Mouse (Mus musculus) cerebellum, postnatal 25 days (tissue): ENCODE data around the gene Frmd5.
A peak's percentile ranks its signal among the peaks of the same experiment; 100 is the strongest.
"Not testable (repeated sequence)": the region's sequence is repeated elsewhere in the genome, so short reads cannot be mapped to it uniquely, and the experiment has no call there.

Source experiments
- DNase-seq, 2 experiments: peaks; one replicate each; pipeline ENCODE4 v3.0.0; 2021; ENCODE audit warnings: mixed read lengths in 2 of 2

The Frmd5 gene

GRCm38 (mm10) chr2:121570049-121570448 is 236.8 kb downstream of the Frmd5 start:
- DNase-seq, result no peak

- no peak for DNase-seq
Measured at GRCm38 (mm10) chr2:121565911-121566310, 241.0 kb downstream of the Frmd5 start.

DNA sequence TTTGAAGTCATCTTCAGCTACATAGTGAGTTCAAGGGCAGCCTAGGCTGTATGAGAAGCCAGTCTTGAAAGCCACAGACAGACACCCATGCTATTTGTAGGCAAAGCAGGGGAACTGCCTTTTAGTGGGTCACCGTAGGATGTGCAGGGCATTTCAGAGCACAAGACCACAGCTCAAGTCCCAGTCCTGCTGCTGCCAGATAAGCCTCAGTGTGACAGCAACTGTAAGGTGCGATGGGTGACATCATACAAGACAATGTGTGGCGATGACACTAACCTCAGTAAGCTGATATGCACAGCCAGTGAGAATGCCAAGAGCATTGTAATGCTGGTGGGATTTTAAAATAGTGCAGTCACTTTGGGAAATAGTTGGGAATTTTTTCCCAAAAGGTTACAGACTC is 243.8 kb downstream of the Frmd5 start:
- DNase-seq, result no peak

- DNase-seq, result peak in 1 of 2 experiments; percentile 24
Measured at GRCm38 (mm10) chr2:121551271-121551670, 255.6 kb downstream of the Frmd5 start.

- no peak for DNase-seq
Measured at GRCm38 (mm10) chr2:121549630-121550029, 257.3 kb downstream of the Frmd5 start.

DNA sequence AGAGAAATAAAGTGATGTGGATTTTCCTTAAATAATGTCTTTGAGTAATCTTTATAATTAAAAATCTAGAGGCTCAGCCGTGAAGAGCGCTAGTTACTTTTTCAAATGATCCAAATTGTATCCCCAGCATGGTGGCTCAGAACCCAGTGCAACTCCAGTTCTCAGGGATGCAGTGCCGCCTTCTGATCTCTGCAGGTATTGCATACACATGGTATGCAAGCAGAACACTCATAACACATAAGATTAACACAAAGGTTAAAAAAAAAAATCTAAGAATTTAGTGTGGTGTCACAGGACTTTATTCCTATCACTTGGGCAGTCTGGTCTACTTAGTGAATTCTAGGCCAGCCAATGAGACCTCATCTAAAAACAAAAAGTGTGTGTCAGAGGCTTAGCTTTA is 262.1 kb downstream of the Frmd5 start:
- DNase-seq, result no peak

DNA sequence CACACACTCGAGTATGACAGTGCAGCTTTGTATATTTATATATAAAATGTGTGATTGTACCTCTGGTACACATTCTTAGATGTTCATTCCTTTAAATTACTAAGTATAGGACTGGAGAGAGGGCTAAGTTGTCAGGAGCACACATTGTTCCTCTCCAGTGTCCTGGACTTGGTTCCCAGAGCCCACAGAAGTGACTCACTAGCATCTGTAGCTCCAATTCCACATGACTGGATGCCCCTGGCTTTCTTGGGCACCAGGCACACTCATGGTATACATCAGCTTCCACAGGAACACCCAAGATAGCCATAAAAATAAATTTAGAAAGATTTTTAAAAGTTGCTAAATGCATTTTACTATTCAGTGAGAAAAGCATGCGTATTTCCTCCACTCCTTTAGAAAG is 281.8 kb downstream of the Frmd5 start:
- no peak for DNase-seq

- not testable (repeated sequence) for DNase-seq
Measured at GRCm38 (mm10) chr2:121522830-121523229, 284.1 kb downstream of the Frmd5 start.

DNA sequence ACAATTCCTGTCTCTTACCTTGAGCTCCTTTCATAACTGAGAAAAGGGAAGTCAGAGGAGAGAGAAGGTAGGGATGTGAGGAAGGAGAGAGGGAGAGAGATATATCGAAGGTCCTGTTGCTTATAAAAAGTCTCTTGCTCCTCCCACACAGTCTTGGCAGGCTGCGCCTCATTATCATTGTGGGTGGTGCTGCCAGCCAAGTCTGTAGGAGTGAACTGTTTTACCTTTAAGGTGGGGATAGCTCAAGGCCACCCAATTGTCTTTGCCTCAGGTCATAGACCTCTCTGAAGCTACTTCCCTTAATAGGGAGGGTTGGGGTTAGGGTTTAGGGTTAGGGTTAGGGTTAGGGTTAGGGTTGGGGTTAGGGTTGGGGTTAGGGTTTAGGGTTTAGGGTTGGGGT is 284.9 kb downstream of the Frmd5 start:
- no peak for DNase-seq

DNA sequence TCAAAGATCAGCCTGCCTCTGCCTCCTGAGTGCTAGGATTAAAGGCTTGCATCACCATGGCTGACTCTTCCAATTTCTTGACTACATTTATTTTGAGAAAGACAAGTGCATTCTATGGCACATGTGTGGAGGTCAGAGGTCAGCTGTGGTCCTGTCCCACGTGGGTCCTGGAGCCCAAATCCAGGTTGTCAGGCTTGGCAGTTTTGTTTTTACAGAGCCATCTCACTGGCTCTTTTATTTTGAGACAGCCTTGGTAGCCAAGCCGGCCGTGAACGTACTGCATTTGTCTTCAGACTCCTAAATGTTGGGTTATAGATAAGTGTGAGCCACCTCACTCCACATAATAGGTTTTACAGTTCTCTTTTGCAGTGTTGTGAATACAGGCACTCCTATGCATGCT is 288.2 kb downstream of the Frmd5 start:
- DNase-seq, result not testable (repeated sequence)

- no peak for DNase-seq
Measured at GRCm38 (mm10) chr2:121518106-121518505, 288.8 kb downstream of the Frmd5 start.

GRCm38 (mm10) chr2:121514211-121514610 is 292.7 kb downstream of the Frmd5 start:
- DNase-seq, result no peak

DNA sequence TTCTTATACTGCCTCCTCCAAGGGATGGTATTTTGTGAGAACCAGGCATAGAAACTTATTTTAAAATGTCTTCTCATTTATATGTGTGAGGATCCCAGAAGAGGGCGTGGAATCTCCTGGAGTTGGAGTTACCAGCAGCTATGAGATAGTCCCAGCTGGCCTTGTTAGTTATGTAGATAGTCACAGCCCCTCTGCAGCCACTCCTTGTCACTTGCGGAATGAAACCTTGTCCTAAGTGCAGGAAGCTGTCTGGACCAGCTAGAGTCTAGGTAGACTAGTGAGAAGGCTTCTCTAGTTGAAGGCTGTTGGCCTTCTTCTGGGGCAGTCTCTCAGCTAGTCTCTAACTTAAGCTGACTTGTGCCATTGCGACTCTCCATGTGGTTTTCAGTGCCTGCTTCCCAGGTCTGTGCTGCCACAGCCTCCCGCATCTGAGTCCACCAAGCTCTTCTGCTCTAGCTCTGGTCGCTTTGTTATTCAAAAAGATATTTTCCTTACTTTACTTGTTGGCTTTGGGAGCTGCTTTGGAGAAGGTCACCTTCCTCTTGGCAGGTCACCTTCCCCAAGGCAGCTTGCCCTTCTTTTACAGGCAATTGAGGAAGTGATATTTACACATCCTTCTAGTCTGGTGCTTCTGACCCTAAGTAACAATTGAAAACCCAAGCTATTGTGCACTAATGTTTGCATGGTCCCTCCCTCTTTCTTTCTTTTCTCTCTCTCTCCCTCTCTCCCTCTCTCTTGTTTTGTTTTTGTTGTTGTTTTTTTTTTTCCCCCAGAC is 293.7 kb downstream of the Frmd5 start:
- DNase-seq, result not testable (repeated sequence)

GRCm38 (mm10) chr2:121511401-121511800 is 295.5 kb downstream of the Frmd5 start:
- no peak for DNase-seq

GRCm38 (mm10) chr2:121509584-121509983 is 297.3 kb downstream of the Frmd5 start:
- peak; percentile 16 to 45 for DNase-seq

- no peak for DNase-seq
Measured at GRCm38 (mm10) chr2:121507951-121508330, 298.9 kb downstream of the Frmd5 start.

GRCm38 (mm10) chr2:121507173-121507950 is 299.5 kb downstream of the Frmd5 start:
- DNase-seq, result no peak

DNA sequence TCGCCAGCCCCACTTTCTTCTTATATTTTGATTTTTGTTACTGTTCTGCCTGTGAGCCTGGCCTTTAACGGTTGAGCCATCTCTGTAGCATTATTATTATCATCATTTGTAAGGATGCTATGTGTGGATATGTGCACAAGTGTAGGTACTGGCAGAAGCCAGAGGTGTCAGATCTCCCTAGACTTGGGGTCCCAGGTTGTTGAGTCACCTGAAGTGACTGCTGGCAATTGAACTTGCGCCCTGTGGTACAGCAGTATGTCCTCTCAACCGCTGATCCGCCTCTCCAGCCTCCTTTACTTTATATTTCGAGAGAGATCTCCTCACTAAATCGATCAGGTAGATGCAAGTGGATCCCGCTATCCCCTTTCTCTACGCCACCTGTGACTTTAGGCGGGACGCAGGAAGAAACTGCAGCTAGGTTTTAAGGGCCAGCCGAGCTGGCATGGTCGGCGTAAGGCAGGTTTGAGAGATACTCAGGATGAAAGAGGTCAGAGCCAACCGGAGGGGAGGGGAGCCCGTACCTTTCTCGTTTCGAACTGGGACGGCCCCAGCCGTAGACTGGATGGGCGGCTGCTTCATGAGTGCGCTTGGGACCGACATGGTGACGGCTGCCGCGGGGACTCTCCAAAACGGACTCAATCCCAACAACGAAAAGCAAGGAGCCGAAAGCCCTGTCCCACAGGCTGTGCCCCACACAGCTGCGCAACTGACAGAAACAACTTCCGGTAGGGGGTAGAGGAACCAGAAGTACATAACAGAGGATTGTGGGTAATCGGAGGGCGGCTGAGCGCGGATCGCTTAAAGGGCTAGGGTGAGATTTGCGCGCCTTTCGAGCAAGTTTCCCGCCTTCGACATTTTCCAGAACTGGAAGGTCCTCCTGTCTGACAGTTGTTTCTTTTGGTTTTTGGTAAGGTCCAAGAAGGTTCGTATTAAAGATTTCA is 300.7 kb downstream of the Frmd5 start, which contains the start of the genes Mfap1a and Wdr76:
TSS of gene Mfap1a (minus strand) at position 724 of the 941 bp plus-strand sequence.
TSS of gene Wdr76 (plus strand) at position 782 of the 941 bp plus-strand sequence.
- DNase-seq, result peak; percentile 84 to 85

GRCm38 (mm10) chr2:121501550-121501949 is 305.3 kb downstream of the Frmd5 start:
- DNase-seq, result not testable (repeated sequence)
